Mouse (Mus musculus): ENCODE results near the gene Nub1. TPM values are rescaled to one million over a fixed set of nuclear protein-coding genes. Genes with fewer than 3 reads are reported as not detected.

The Nub1 gene
- total RNA-seq, 1 experiment from 2014 or later: 69.7 TPM

DNA sequence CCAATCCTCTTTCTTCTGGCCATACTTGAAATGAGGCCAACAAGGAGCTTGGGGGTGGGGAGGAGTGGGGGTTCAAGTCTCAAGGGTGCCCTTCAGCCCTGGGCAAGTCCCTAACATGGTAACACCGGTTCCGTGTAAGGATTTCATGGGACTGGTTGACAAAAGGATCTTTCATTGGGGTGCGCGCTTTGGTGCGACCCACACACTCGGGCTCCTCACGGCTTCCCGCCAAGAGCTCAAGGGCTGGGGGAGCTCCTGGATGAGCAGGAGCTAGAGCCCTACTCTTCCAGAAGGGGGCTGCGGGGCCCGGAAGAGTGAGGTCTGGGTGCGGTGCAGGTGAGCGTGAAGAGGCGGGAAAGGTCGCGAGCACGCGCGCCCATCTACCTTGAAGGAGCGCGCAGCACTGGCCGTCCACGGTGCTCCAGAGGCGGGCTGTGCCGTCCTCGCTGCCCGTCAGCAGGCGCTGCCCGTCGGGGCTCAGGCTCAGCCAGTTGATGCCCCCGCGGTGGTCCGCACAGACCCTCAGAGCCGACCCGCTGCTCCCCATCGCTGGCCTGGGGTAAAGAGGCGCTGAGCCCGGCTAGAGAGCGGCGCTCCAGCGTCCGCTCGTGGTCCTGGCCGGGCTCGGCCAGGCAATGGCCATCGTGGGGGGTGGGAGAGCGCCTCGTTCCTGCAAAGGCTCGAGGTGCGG lies 44.6 kb downstream of the Nub1 start:
- ATAC-seq (replicated peaks in 1 of 2; ENCODE audit: insufficient read depth in 1 of 2, low FRiP score in 2 of 2, low TSS enrichment in 1 of 2, low read depth in 1 of 2, poor library complexity in 2 of 2, severe bottlenecking in 2 of 2): no peak

GRCm38 (mm10) chr5:24730488-24730871 lies 45.1 kb downstream of the Nub1 start, which contains the start of gene Wdr86:
Wdr86 (minus strand) TSS chr5:24730727.
- ATAC-seq (replicated peaks in 1 of 2; ENCODE audit: insufficient read depth in 1 of 2, low FRiP score in 2 of 2, low TSS enrichment in 1 of 2, low read depth in 1 of 2, poor library complexity in 2 of 2, severe bottlenecking in 2 of 2): no peak

- 0 out of 4 replicates have a peak, but pooled peaks of 1 of the 2 experiments have one; percentile 42 for ATAC-seq (replicated peaks in 1 of 2; ENCODE audit: insufficient read depth in 1 of 2, low FRiP score in 2 of 2, low TSS enrichment in 1 of 2, low read depth in 1 of 2, poor library complexity in 2 of 2, severe bottlenecking in 2 of 2)
These were observed 45.7 kb downstream of the Nub1 start for GRCm38 (mm10) chr5:24730986-24731385.

DNA sequence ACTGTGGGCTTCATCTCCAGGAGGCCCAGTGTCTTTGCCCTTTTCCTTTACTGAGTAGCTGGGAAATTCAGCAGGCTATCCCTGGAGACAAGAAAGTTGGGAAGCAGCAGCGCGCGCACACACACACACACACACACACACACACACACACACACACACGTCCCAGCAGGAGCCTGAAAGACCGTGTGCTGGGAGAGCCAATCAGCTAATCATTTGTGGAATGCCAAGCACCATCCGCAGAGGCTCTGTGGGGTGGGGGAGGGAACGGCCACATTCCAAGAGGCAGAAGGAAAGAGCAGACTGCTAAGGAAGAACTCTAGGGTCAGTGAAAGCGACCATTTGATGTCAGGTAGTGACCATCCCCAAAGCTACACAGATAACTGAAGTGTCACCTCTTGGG lies 47.8 kb downstream of the Nub1 start:
- no peak for ATAC-seq (replicated peaks in 1 of 2; ENCODE audit: insufficient read depth in 1 of 2, low FRiP score in 2 of 2, low TSS enrichment in 1 of 2, low read depth in 1 of 2, poor library complexity in 2 of 2, severe bottlenecking in 2 of 2)

DNA sequence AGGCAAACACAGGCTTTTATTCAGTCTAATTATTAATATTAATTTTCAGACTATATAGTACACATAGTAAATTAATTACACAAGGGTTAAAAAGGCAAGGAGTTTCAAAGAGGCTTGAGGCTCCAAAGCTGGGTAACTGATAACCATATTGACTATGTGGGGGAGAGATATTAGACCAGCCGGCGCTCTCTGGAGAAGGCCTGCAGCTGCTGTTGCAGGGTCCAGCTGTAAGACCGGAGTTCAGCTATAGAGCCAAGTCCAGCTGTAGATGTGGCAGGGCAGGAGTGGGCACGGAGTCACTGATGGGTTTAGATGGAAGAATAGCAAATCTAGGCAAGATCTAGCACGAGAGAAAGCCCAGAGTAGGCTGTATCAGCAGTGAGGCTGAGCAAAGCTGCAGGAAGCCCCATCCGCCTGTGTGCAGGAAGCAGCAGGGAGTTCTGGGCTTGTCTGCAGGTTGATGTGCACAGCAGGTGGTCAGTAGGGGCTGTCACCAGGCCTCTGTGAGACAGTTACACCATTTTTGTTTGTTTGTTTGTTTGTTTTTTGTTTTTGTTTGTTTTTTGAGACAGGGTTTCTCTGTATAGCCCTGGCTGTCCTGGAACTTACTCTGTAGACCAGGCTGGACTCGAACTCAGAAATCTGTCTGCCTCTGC lies 48.6 kb downstream of the Nub1 start:
- ATAC-seq (replicated peaks in 1 of 2; ENCODE audit: insufficient read depth in 1 of 2, low FRiP score in 2 of 2, low TSS enrichment in 1 of 2, low read depth in 1 of 2, poor library complexity in 2 of 2, severe bottlenecking in 2 of 2): no peak

DNA sequence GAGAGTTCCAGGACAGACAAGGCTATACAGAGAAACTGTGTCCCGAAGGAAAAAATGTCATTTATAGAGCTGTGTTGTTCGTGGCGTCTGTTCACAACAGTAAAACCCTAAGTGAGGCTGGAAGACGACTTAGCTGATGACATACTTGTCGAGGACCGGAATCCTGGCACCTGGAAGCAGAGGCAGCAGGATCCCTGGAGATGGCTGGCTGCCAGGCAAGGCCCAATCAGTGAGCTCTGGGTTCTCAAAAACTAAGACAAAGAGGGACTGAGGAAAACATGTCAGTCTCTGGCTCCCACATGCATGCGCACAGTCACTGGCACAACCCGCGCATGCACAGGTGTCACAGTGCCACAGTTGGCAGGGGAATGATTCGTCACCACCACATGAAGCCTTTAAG lies 52.3 kb downstream of the Nub1 start:
- no peak for ATAC-seq (replicated peaks in 1 of 2; ENCODE audit: insufficient read depth in 1 of 2, low FRiP score in 2 of 2, low TSS enrichment in 1 of 2, low read depth in 1 of 2, poor library complexity in 2 of 2, severe bottlenecking in 2 of 2)

GRCm38 (mm10) chr5:24738517-24738916 lies 53.2 kb downstream of the Nub1 start:
- ATAC-seq (replicated peaks in 1 of 2; ENCODE audit: insufficient read depth in 1 of 2, low FRiP score in 2 of 2, low TSS enrichment in 1 of 2, low read depth in 1 of 2, poor library complexity in 2 of 2, severe bottlenecking in 2 of 2): no peak

DNA sequence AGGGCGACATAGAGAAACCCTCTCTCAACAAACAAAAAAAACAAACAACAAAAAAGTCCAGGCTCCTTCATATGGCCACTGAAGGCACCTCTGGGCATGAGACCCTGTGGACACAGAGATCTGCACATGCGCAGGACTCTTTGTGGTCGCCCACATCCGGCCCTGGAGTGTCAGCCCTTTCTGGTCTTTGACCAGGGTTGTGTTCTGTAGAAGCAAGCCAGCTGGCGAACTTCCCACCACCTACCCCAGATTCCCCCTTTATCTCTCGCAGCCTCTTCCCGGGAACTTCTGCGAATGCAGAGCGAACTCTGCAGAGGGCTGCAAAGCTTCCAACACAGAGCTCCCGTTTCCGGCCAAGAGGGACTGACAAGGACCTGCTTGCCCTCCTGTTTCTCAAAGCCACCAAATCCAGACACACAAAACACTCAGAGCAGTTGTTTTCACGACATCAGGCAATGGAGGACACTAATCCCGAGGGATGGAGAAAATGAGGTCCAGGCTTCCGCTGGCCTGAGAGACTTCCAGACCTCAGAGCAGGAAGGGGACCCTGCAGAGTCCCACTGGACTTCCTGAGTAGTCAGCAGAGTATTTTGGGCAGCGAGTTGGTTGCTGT lies 53.9 kb downstream of the Nub1 start:
- peak; percentile 87 to 89 for ATAC-seq (replicated peaks in 1 of 2; ENCODE audit: insufficient read depth in 1 of 2, low FRiP score in 2 of 2, low TSS enrichment in 1 of 2, low read depth in 1 of 2, poor library complexity in 2 of 2, severe bottlenecking in 2 of 2)

DNA sequence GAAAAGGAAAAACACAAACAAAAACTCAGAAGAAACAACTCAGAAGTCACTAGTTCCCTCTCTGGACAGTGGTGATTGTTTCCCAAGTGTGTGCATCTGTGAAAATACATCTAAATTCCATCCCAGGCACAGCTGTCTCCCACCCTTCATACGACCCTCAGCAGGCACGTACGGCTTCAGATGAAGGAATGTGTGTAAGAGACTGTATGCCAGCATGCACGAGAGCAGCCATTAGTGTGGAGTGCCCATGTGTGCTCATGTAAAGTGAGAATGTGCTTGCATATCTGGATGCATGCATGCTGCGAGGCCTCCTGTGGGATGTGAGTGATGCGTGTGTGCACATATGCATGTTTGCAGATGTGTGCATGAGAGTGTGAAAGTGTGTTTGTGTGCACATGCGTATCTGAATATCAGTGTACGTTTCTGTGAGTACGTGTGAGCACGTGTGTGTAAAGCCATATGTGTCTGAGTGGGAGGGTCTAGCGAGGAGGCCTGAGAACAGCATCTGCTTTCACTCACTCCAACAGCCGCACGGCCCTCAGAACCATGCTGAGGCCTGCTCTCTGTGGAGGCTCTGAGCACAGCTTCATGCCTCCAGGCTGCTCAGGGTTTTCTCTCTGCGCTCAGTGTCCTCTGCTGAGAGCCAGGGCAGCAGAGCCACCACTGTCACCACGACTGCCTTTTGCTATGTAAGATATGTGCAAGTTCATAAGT lies 56.0 kb downstream of the Nub1 start:
- ATAC-seq (replicated peaks in 1 of 2; ENCODE audit: insufficient read depth in 1 of 2, low FRiP score in 2 of 2, low TSS enrichment in 1 of 2, low read depth in 1 of 2, poor library complexity in 2 of 2, severe bottlenecking in 2 of 2): no peak

DNA sequence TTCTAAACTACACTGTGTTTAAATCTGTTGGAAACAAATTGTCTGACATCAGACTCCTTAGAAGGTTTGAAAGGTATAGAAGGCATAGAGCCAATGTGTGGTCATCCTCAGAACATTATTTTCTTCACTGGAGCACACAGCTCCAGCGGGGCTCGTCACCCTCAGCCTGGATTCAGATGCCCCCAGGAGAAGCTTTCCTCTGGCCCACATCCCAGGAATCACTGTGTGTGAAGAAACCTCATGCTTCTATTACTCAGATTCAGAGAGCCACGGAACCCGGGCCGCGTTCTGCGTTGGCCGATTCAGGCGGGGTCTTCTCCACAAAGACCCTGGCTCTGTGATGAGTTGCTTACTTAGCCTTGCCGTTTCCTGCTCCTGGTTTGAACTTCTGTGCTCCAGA lies 58.6 kb downstream of the Nub1 start:
- no peak for ATAC-seq (replicated peaks in 1 of 2; ENCODE audit: insufficient read depth in 1 of 2, low FRiP score in 2 of 2, low TSS enrichment in 1 of 2, low read depth in 1 of 2, poor library complexity in 2 of 2, severe bottlenecking in 2 of 2)

- ATAC-seq (replicated peaks in 1 of 2; ENCODE audit: insufficient read depth in 1 of 2, low FRiP score in 2 of 2, low TSS enrichment in 1 of 2, low read depth in 1 of 2, poor library complexity in 2 of 2, severe bottlenecking in 2 of 2): no peak
These were observed 62.2 kb downstream of the Nub1 start for GRCm38 (mm10) chr5:24747533-24747932.

DNA sequence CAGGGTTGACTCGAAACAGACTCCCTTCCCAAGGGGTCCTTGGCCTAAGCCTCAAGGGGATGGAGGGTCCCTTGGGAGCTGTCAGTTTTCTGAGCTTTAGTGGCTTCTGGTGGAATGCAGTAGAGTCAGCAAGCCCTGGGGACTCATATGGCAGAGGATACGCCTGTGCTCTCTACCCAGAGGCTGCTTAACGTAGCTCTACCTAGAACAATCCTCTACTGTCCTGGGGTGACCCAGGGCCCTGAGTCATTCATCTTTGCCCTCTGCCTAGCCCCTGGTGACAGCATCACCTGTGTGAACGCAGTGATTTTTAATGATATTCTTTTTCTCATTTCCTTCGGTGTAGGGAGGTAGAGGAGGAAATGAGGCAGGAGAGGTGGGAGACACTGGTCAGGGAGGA lies 64.4 kb downstream of the Nub1 start:
- no peak for ATAC-seq (replicated peaks in 1 of 2; ENCODE audit: insufficient read depth in 1 of 2, low FRiP score in 2 of 2, low TSS enrichment in 1 of 2, low read depth in 1 of 2, poor library complexity in 2 of 2, severe bottlenecking in 2 of 2)

DNA sequence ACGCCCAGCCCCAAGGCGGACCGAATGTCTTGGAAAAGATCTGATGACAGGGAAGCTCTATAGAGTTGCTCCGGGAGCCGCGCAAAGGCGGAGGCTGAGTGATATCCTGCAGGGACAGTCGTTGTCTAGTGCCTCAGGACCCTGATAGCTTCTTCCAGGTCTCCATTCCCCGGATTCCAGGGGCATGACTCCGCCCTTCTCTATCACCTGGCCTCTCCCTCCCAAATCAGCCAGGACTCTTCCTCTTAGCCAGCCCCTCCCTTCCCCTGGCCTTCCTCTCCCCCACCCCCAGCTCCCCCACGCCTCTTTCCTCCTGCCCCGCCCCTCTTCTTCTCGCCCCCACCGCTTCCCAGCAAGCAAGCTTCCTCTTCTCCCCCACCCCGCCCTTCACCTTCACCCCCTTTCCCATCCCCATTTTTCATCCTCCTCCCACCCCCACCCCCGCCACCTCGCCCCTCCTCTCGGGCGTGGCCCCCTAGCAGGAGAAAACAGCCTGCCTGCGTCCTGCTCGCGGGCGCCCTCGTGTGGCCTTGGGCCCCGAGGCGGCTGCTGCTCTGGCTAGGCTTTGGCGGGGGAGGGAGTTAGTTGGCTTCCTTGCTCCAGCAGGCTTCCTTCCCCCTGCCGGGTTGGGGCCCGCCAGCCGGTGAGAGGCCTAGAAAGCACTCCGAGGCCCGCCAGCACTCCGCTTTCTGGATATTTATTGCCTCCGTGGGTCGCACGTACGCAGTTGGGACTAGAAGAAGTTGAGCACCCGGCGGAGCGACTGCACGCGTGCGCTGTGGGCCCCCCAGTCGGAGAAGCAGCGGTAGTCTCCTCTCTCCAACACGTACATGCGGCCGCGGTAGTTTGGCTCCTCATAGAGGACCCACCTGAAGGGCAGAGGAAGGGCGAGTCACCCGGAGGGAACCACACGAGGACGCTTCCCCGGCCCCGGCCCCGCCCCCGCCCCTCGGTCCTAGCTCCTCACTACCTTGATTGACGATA lies 65.3 kb downstream of the Nub1 start:
- ATAC-seq (replicated peaks in 1 of 2; ENCODE audit: insufficient read depth in 1 of 2, low FRiP score in 2 of 2, low TSS enrichment in 1 of 2, low read depth in 1 of 2, poor library complexity in 2 of 2, severe bottlenecking in 2 of 2): peak; percentile 81 to 87

DNA sequence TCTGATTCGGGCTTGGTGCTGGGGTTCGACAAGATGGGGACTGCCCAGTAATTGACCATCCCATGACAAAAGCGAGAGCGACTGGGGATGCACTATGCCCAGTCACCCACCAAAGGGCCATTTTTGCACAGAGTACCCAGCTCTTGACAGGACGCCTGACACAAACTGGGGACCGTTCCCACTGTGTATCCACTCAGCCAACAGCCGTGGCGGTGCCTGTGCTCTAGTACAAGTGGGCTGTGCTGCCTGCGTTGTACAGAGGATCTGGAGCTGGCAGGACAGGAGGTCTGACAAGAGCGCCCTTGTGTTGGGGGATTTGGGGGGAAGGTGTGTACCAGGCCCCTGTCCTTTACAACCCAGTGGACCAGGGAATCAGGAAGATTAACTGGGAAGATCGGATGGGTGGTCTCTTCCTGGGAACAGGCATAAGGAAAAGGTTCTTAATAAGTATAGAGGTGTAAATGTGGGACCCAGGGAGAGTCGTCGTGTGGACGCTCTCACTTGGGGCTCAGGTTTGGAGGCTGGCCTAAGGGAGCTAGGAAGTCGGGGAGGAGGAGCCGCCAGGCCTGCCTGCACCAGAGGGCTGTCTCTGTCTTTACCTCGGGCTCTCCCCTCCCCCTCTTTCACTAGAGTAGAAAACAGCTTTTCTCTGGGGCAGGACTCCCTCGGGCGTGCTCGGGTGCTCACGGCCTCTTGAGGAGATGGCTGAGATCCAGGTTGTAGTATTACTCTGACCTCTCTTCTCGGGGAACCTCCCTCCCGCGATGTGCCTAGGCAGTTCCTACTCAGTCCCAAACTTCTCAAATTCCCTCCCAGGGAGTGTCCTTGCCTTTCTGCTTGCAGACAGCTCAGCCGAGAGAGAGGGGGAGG lies 66.2 kb downstream of the Nub1 start:
- ATAC-seq (replicated peaks in 1 of 2; ENCODE audit: insufficient read depth in 1 of 2, low FRiP score in 2 of 2, low TSS enrichment in 1 of 2, low read depth in 1 of 2, poor library complexity in 2 of 2, severe bottlenecking in 2 of 2): peak; percentile 47 to 68

DNA sequence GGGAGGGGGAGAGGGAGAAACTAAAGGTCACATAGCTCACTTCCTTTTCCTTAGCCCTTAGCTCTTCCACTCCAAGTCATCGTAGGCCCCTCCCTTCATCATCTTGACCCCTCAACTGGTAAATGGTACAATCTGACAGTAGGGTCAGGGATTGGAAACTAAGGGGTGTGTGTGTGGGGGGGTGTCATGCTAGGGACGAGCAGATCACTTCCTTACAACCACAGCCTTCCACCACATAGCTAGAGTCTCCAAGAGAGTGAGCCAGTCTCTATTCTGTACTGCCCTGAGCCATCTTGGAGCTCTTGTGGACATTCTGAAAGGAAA lies 66.8 kb downstream of the Nub1 start:
- ATAC-seq (replicated peaks in 1 of 2; ENCODE audit: insufficient read depth in 1 of 2, low FRiP score in 2 of 2, low TSS enrichment in 1 of 2, low read depth in 1 of 2, poor library complexity in 2 of 2, severe bottlenecking in 2 of 2): 0 out of 4 replicates have a peak, but pooled peaks of 1 of the 2 experiments have one; percentile 3

DNA sequence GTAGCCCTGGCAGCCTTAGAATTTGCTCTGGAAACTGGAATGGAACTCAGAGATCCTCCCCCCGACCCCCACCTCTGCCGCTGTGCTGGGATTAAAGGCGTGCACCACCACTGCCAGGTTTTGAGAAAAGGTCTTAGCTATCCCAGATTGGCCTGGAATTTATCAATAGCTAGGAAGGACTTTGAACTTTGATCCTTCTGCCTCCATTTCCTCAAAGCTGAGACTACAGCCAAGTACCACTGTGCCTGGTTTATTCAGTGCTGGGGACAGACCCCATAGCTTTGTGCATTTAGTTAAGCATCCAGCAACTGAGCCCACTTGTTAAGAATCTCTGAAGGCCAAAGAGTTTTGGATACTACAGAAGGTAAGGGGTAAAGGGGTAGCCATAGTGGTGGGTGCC lies 71.6 kb downstream of the Nub1 start:
- no peak for ATAC-seq (replicated peaks in 1 of 2; ENCODE audit: insufficient read depth in 1 of 2, low FRiP score in 2 of 2, low TSS enrichment in 1 of 2, low read depth in 1 of 2, poor library complexity in 2 of 2, severe bottlenecking in 2 of 2)

Measured in hematopoietic stem cell, adult 5-6 weeks (primary cell).